Mouse (Mus musculus) left cerebral cortex, postnatal 36 days (tissue): ENCODE results near the gene Bnc2. TPM values are rescaled to one million over a fixed set of nuclear protein-coding genes. Genes with fewer than 3 reads are reported as not detected.

Experiments used
- DNase-seq, 2 experiments: peaks; one replicate each; pipeline ENCODE4 v3.0.0; 2021 to 2022; ENCODE audit warnings: low spot score in 2 of 2, mixed read lengths in 1 of 2
- intact Hi-C: fragments of 180-260 bp; cut with DNase I; formaldehyde crosslinking; loops from one replicate; pipeline ENCODE4 v1.15.1; 2025
- total RNA-seq, 2 experiments: library from RNA; stranded (reverse); gene quantifications; 2 replicates each; pipeline ENCODE4 v1.2.3; 2021

The Bnc2 gene
- total RNA-seq, 2 experiments from 2014 or later: 1.3 to 3.1 TPM

DNA sequence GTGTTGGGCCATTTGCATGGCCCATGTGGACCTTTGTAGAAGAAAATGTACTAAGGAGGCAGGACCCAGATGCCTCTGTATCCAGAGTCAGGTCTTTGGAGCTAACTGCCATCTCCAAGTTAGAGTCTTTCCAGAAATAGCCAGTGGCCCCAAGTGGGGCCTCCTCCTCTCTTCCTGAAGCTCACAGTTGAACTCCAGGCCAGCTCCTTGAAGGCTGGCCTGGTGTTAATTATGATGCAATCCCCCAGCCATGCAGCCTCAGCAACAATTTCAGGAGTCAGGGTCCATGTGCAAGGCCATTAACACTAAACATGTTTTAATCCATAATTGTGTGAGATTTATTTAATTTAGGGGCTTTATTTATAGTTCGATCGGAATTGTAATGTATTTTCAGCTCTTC, 427.7 kb downstream of the Bnc2 start:
- no peak for DNase-seq
- intact Hi-C loops: no loop called here

DNA sequence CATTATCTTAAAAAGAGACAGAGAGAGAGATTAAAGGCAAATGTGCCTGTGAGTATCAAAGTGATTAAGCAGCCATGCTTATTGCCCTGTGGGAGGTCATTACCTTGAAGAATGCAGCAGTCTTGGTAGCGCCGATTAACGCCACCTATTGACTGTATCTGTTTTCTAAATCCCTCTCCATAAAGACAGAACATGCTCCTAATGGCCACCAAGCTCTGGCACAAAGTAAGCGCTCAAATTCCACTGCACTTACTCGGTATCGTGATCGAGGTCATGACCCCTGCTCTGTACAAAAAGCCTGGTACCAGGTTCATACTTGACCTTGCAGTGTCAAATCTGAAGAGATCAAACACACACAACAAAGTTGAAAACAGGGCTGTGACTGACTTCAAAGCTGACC, 442.7 kb downstream of the Bnc2 start:
- no peak for DNase-seq
- intact Hi-C loops: no loop called here

DNA sequence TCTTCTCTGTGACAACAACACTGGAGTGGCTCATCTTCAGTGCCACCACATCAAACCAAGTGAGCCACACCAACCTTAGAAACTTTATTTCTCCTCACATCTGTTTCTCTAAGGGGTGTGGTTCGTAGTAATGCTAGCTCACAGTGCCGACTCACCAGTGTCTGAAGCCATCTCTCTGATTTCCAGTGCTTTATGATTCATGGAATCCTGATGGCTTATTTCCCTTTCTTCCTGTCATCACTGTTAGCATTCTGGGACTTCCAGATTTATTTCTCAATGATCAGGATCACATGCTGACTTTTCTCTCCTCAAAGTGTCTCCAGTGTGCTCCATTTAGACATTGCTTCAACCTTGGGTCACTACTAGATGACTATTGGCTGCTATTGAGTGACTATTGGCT, 443.8 kb downstream of the Bnc2 start:
- no peak for DNase-seq
- intact Hi-C loops: no loop called here

DNA sequence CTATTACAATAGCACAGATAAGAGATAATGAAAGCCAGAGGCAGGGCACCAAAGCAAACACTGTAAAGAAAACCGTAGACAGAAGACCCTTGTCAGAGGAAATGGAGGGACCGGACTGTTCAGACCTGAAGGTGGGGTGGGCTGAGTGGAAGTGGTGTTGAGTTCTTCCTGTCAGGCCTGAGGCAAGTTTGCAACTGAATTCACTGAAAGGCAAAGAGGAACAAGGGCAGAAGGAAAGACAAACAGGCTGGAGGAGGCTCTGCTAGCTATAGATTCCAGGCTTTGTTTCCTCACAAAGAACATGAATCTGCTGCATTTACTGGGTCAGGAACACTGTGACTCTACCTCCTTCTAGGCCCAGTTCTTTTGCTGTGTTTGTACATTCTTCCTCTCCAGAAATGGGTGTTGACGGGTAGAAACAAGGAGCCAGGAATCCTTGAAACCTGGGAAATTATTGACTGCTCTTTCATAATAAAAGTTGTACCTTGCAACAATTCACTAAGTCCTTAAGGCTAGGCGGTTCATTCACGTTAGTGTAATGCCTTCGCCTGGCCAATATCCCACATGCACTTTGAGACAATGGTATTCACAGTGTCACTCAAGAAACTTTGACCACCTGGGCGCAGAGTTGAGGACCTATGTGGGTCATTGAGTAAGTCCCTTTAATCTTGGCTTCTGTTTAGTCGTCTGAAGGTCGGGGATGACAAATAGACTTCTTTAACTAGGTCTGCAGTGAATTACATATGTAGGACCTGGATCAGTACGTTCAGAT, 445.7 kb downstream of the Bnc2 start:
- no peak for DNase-seq
- intact Hi-C loops: no loop called here

DNA sequence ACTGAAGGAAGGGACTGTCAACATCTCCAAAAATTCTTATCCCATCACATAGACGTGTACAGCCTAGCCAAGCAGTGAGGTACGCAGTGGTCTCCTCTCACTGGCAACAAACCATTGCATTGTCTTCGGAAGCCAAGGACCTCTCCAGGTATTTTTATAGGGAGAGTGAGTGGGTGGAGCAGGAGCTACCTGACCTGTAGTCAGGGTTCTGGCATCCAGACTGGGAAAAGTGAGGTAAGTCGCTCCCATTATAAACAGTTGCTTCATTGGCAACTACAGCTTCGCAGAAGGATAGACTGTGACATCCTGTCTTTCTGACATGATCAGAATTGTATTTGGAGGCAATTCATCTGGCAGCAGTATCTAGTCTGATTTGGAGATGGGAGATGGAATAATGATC, 446.5 kb downstream of the Bnc2 start:
- intact Hi-C loops: no loop called here
- no peak for DNase-seq

Other genes with a start within 250 kb of the Bnc2 start
- 1 to 10 TPM; 8.1 to 8.4 TPM for gene Cntln, start 209.0 kb upstream of the Bnc2 start, total RNA-seq